Mouse (Mus musculus) CH12.LX (cell line): ENCODE measurements around the gene Tmem150a. TPM values are rescaled to one million over a fixed set of nuclear protein-coding genes. Genes with fewer than 3 reads are reported as not detected.

Experiments
- DNase-seq: peaks from one replicate; pipeline ENCODE4 v3.0.0-alpha.2; 2013; ENCODE audit errors: extremely low read depth
- H3K27ac ChIP-seq: 2 replicates; pipeline ENCODE4 v1.5.1; 2012; ENCODE audit warnings: low read depth, mild to moderate bottlenecking, control low read depth, moderate library complexity; ENCODE audit not compliant: insufficient read depth
- H3K27me3 ChIP-seq: replicated peaks from 2 replicates; pipeline ENCODE3; 2012; ENCODE audit warnings: inconsistent platforms
- H3K36me3 ChIP-seq, 2 experiments: replicated peaks in 1 of 2; 2 replicates each; pipeline versions ENCODE3 to v1.6.1; 2012; ENCODE audit warnings: inconsistent platforms in 1 of 2, low read length in 1 of 2, mild to moderate bottlenecking in 1 of 2, mixed read lengths in 1 of 2, moderate library complexity in 1 of 2; ENCODE audit not compliant: control insufficient read depth in 1 of 2, insufficient read depth in 1 of 2
- H3K4me1 ChIP-seq, 2 experiments: 2 replicates each; pipeline ENCODE4 v1.6.1; 2012; ENCODE audit warnings: inconsistent platforms in 1 of 2, moderate library complexity in 1 of 2; ENCODE audit not compliant: insufficient read depth in 2 of 2, control insufficient read depth in 1 of 2
- H3K4me2 ChIP-seq: 2 replicates; pipeline ENCODE4 v1.6.1; 2012; ENCODE audit warnings: low read depth, mild to moderate bottlenecking, control low read depth; ENCODE audit not compliant: poor library complexity, insufficient read depth, severe bottlenecking
- H3K4me3 ChIP-seq, 3 experiments: fragments of 150-350 bp in 1 of 3; sonication (generic) in 1 of 3; replicated peaks in 1 of 3; 2 replicates each; pipeline versions ENCODE3 to v1.5.1; 2011 to 2012; ENCODE audit warnings: low read depth in 2 of 3, low read length in 2 of 3, mild to moderate bottlenecking in 2 of 3, moderate library complexity in 2 of 3, control low read depth in 1 of 3, improper control_type of control experiment in 1 of 3, inconsistent platforms in 1 of 3, mixed read lengths in 1 of 3; ENCODE audit not compliant: poor library complexity in 1 of 3
- H3K79me2 ChIP-seq: replicated peaks from 2 replicates; pipeline ENCODE4 v1.6.1; 2012; ENCODE audit warnings: mild to moderate bottlenecking, moderate library complexity; ENCODE audit not compliant: control insufficient read depth, poor library complexity, insufficient read depth, severe bottlenecking; ENCODE audit errors: extremely low read depth
- H3K9ac ChIP-seq: 2 replicates; pipeline ENCODE4 v1.6.1; 2012; ENCODE audit warnings: low read depth, mild to moderate bottlenecking, control low read depth, moderate library complexity; ENCODE audit not compliant: insufficient read depth
- H3K9me3 ChIP-seq: replicated peaks from 2 replicates; pipeline ENCODE3; 2012; ENCODE audit warnings: low read length, inconsistent platforms, mixed read lengths
- CHD1 ChIP-seq: IDR thresholded peaks from 2 replicates; pipeline ENCODE4 v1.6.1; 2012; ENCODE audit warnings: low read depth, low read length, improper control_type of control experiment, inconsistent platforms
- CHD2 ChIP-seq: IDR thresholded peaks from 2 replicates; pipeline ENCODE4 v1.6.1; 2011; ENCODE audit warnings: low read length, improper control_type of control experiment
- CTCF ChIP-seq, 2 experiments: IDR thresholded peaks in 1 of 2; conservative IDR thresholded peaks in 1 of 2; 2 replicates each; pipeline ENCODE4 v1.5.1; 2011 to 2012; ENCODE audit warnings: low read depth in 2 of 2, low read length in 2 of 2, improper control_type of control experiment in 1 of 2, inconsistent platforms in 1 of 2, mild to moderate bottlenecking in 1 of 2, moderate library complexity in 1 of 2
- JUN ChIP-seq: IDR thresholded peaks from 2 replicates; pipeline ENCODE4 v1.6.1; 2011; ENCODE audit warnings: low read depth, mild to moderate bottlenecking, low read length, improper control_type of control experiment, moderate library complexity; ENCODE audit not compliant: insufficient read depth
- KAT2A ChIP-seq: IDR thresholded peaks from 2 replicates; pipeline ENCODE4 v1.6.1; 2012; ENCODE audit warnings: low read length, improper control_type of control experiment, inconsistent platforms; ENCODE audit not compliant: insufficient replicate concordance
- MAFK ChIP-seq: IDR thresholded peaks from 2 replicates; pipeline ENCODE4 v1.6.1; 2011; ENCODE audit warnings: low read length, improper control_type of control experiment; ENCODE audit not compliant: insufficient replicate concordance
- MEF2A ChIP-seq: IDR thresholded peaks from 2 replicates; pipeline ENCODE4 v1.6.1; 2014; ENCODE audit warnings: low read depth, mild to moderate bottlenecking, inconsistent platforms, low read length, improper control_type of control experiment, borderline replicate concordance
- MYC ChIP-seq: IDR thresholded peaks from 2 replicates; pipeline ENCODE4 v1.6.1; 2011; ENCODE audit warnings: low read depth, mild to moderate bottlenecking, improper control_type of control experiment, low read length
- POLR2A ChIP-seq: IDR thresholded peaks from 2 replicates; pipeline ENCODE4 v1.6.1; 2011; ENCODE audit warnings: low read depth, mild to moderate bottlenecking, improper control_type of control experiment, low read length
- RCOR1 ChIP-seq: conservative IDR thresholded peaks from 2 replicates; pipeline ENCODE4 v1.6.1; 2012; ENCODE audit warnings: low read depth, mild to moderate bottlenecking, inconsistent platforms, low read length, improper control_type of control experiment
- TBP ChIP-seq: conservative IDR thresholded peaks from 2 replicates; pipeline ENCODE4 v1.6.1; 2011; ENCODE audit warnings: low read depth, low read length, improper control_type of control experiment
- UBTF ChIP-seq: IDR thresholded peaks from 2 replicates; pipeline ENCODE4 v1.6.1; 2012; ENCODE audit warnings: low read depth, mild to moderate bottlenecking, inconsistent platforms, low read length, improper control_type of control experiment, moderate library complexity
- ZC3H11A ChIP-seq: IDR thresholded peaks from 2 replicates; pipeline ENCODE4 v1.6.1; 2012; ENCODE audit warnings: low read depth, mild to moderate bottlenecking, inconsistent platforms, low read length, improper control_type of control experiment
- dilution Hi-C: fragments of 300-500 bp; cut with MboI; formaldehyde crosslinking; loops from 2 replicates; pipeline ENCODE4 v1.14.3; 2020; ENCODE audit warnings: low sequenced_read_pairs; ENCODE audit not compliant: extremely low pct_unique_long_range_greater_than_20kb, extremely low pct_ligation_motif_present
- in situ Hi-C: fragments of 300-500 bp; cut with MboI; formaldehyde crosslinking; loops from 3 replicates; pipeline ENCODE4 v1.14.3; 2019; ENCODE audit warnings: low sequenced_read_pairs, low pct_ligation_motif_present, low pct_unique_long_range_greater_than_20kb, mixed read lengths
- polyA plus RNA-seq: library from polyadenylated mRNA; unstranded; fragments of >175 nt; gene quantifications from 2 replicates; pipeline ENCODE4 v1.2.1, GENCODE M21; 2012; ENCODE audit warnings: low read depth; ENCODE audit not compliant: insufficient read length
- total RNA-seq, 2 experiments: library from RNA; depleted of rRNA; stranded (reverse); fragments of 300-350 nt in 1 of 2; fragments of >200 nt in 1 of 2; gene quantifications; 2 replicates each; pipeline ENCODE4 v1.2.3; 2012 to 2014

Gene Tmem150a
- total and polyA plus RNA-seq, 3 experiments, result 0.24 to 0.93 (median 0.59) TPM

- dilution Hi-C loops (no loop called here), in situ Hi-C loops (no loop called here)
- no peak for DNase-seq
- H3K27me3 ChIP-seq, result no peaks in the 10 kb centered on the region
- peaks cover 6 to 25% of the 10 kb centered on the region in 2 experiments; a peak in 3 of 4 replicates for H3K4me1 ChIP-seq
- peaks cover 15% of the 10 kb centered on the region for H3K79me2 ChIP-seq
- H3K4me2 ChIP-seq, result no peak overlapping the region
- H3K9me3 ChIP-seq, result peaks cover 7% of the 10 kb centered on the region
- no peak overlapping the region for H3K27ac ChIP-seq
- no peak for TF ChIP-seq JUN
- TF ChIP-seq MAFK, result no peak
- no peak for TF ChIP-seq CHD2
- TF ChIP-seq KAT2A, result no peak
- TF ChIP-seq CTCF (conservative IDR thresholded peaks at IDR 0.05 in 1 of 2, IDR thresholded peaks at IDR 0.05 in 1 of 2; ENCODE audit: low read depth in 2 of 2, low read length in 2 of 2), result no peak
- TF ChIP-seq CHD1, result no peak
- no peak for TF ChIP-seq RCOR1
- TF ChIP-seq MEF2A, result no peak
- no peak overlapping the region for H3K4me3 ChIP-seq
- no peak overlapping the region for H3K9ac ChIP-seq
- H3K36me3 ChIP-seq, result peaks cover 45 to 82% of the 10 kb centered on the region in 2 experiments
Observed at GRCm38 (mm10) chr6:72357164-72358079, 2.2 kb downstream of the Tmem150a start.

GRCm38 (mm10) chr6:72358086-72358764, 3.0 kb downstream of the Tmem150a start:
- Histone ChIP-seq H3K36me3 (peaks cover 45 to 78% of the 10 kb centered on the region in 2 experiments), H3K4me1 (peaks cover 3 to 18% of the 10 kb centered on the region in 2 experiments; a peak in 3 of 4 replicates), H3K4me2 (no peak overlapping the region), H3K27ac (no peak overlapping the region), H3K79me2 (peaks cover 15% of the 10 kb centered on the region), H3K27me3 (no peaks in the 10 kb centered on the region), H3K9ac (no peak overlapping the region), H3K4me3 (no peak overlapping the region), H3K9me3 (peaks cover 7% of the 10 kb centered on the region)
- dilution Hi-C loops (no loop called here), in situ Hi-C loops (no loop called here)
- no peak for TF ChIP-seq TBP
- TF ChIP-seq CTCF (conservative IDR thresholded peaks at IDR 0.05 in 1 of 2, IDR thresholded peaks at IDR 0.05 in 1 of 2; ENCODE audit: low read depth in 2 of 2, low read length in 2 of 2), result no peak
- TF ChIP-seq ZC3H11A, result no peak
- TF ChIP-seq MYC, result no peak
- TF ChIP-seq UBTF, result no peak
- no peak; the same call in 1 of the 2 replicates for TF ChIP-seq POLR2A
- DNase-seq, result no peak
